Mouse (Mus musculus) cerebellum, postnatal 4 days (tissue): ENCODE results near the gene 4930407I10Rik.

Experiments
- DNase-seq, 2 experiments: peaks; one replicate each; pipeline ENCODE4 v3.0.0; 2022; ENCODE audit warnings: low spot score in 2 of 2, mixed read lengths in 1 of 2

The 4930407I10Rik gene

DNA sequence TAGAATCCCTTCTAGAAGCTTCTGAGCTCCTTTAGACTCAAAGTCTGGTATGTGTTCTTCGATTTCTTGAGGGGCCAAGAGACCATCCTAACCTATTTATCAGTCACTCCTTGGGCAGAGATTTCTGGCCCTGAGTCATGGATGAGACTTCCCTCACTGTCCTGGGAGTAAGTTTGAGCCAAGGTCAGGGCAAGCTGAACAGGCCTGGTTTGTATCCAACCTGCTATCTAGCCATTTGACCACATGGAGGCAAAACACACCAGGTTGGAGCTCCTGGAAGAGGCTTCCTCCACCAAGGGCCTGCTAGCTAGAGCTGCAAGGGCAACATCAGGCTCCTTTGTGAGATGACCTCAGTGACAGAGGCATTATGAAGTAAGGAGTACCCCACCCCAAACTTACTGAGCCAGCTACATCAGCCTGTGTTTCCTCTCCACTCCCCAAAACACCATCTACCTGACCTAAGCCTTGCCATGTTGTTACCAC lies at the start of gene 4930407I10Rik:
Gene 4930407I10Rik, plus strand, starts transcription at position 433 of the 483 bp plus-strand sequence.
- no peak for DNase-seq

DNA sequence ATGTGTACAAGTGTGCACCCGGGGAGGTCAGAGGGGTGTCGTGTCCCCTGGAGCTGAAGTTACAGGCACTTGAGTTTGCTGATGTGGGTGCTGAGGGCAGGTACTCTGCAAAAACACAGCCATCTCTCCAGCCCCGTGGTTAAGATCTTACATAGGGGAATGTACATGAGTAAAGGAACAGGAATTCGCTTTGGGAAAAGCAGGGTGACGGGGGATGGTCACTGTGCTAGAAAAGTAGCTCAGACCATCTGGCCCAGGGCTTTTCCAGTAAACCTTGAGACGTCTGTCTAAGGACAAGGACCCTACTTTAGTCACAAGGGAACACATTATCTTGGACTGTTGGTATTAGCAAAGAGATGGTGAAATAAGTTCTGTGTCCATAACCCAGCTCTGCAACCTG lies 47.0 kb upstream of the 4930407I10Rik start:
- DNase-seq: no peak

DNA sequence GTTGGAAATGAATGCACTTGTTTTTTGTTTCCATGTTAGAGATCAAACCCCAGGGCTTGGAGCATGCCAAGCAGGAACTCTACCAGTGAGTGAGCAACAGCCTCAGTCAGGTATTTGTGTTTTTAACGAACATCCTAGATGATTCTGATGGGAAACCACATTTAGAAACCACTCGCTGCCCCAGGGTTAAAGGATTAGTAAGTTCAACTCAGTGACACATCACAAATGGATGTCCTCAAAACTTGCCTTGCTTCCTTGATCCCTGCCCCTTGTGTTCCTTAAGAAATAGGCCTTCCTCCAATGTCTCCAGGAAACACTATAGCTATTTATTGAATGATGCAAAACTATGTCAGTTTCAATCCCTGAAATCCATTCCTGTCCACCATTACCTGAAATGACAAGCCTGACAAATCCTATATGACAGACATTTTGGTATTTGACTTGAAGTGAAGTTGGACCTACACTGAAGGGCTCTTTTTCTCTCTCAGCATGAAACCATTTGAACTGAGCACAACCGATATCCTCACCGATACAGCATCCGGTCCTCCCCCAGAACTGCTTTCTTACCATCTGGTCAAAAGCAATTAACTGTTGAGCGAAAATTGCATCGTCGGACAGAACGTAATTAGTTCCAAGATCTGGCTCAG lies 44.1 kb upstream of the 4930407I10Rik start:
- no peak for DNase-seq

DNA sequence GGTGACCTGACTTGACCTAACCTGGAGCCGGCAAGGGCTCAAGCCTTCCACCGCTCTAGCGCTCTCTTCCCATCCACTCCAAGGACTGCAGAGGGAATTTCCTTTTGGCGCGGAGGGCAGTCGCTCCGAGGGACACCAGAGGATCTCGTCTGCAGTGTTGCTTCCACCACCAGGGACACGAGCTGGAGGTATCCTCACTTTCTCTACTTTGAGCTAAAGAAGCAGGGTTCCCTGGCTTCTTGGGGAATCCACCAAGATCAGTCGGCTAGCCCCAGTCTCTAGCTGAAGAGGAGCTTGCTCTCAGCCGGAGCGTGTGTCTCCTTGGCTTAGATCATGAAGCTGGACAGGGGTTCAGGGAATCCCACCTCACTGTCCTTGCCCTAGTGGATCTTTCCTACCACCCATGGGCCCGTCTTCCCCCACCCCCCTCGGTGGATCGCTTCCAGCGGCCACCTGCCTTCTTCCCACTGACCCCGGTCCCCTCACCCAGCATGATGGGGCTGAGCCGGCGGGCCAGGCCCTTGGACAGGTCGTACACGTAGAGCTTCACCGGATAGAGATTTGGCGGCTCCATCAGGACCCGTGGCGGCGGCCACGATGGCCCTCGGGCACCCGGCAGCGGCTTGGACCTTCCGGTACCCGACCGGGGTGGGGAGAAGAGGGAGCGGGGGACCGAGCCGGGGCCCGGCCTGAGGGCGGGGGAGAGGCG lies 43.4 kb upstream of the 4930407I10Rik start:
- DNase-seq: peak in 1 of 2 experiments; percentile 29

DNA sequence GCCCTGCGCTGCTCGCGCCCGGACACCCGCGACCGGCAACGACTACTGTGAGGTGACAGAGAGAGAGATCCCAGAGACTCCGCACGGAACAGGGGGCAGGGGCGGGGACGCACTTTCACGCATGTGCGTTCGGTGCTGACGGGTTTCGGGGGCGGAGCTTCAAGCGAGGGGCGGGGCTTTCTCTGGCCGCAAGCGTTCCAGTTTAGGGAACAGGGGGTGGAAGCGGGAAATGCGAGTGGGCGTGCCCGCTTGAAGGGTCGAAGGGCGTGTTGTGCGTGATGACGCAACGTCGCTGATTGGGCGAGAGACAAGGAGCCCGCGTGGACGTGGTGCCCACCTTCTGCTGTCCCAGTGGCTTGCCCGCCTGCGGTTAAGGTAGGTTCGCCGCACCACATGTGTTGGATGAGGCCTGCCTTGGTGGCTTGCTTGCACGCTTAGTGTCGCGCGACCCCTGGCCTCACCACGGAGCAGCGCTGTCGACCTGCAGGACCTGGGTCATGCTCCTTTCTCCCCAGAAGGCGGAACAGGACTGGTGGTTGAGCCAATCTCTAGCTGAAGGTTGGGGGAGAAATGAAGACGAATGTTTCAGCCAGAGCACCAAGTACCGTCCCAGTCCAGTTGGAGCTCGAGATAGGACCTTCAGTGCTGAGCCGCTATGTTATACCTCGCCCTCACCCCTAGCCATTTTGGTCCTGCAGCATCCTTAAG lies 42.7 kb upstream of the 4930407I10Rik start:
- DNase-seq: peak; percentile 99

DNA sequence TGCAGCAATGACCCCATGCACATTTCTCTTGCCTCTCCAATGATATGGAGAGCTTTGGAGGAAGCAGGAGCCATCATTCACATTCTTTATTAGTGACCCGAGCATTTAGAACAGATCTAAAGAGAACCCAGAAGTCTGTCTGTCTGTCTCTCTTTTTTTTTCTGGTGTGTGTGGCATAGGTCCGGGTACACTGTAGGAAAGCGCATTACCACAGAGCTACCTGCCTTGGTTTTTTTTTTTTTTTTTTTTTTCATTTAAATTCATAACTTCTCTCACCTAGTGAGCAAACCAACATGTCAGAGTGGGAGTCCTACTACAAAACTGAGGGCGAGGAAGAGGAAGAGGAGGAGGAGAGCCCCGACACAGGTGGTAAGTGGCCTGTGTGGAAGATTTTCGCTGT lies 42.1 kb upstream of the 4930407I10Rik start:
- no peak for DNase-seq

DNA sequence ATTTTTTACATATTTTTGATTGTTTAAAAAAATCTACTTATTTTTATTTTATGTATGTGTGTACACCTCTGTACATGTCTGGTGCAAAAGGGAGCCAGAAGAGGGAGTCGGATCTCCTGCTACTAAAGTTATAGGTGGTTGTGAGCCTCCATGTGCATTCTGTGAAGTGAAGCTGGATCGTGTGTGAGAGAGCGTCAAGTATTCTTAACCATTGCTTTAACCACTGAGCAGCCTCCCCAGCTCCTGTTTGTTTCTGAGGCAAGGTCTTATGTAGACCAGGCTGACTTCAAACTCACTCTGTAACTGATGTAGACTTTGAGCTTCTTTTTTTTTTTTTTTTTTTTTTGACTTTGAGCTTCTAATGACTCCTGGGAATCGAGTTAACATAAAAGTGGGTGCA lies 41.5 kb upstream of the 4930407I10Rik start:
- DNase-seq: no peak

DNA sequence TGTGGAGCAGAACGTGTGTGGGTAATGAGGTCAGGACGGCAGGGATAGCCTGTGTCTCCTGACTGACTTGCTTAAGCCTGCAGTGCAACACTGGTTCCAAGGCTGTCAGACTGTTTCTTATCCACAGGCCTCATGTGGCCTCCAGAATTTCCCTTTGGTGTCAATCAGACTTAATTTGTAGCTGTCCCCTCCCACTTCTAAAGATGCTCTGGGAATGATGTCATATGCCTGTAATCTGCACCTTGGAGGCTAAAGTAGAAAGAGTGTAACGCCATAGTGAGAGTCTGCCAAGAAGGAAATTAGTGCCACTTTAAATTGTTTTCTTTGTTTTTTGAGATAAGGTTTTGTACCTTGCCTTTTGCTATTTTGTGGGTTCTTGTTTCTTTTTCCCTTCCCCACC lies 39.7 kb upstream of the 4930407I10Rik start:
- DNase-seq: no peak

DNA sequence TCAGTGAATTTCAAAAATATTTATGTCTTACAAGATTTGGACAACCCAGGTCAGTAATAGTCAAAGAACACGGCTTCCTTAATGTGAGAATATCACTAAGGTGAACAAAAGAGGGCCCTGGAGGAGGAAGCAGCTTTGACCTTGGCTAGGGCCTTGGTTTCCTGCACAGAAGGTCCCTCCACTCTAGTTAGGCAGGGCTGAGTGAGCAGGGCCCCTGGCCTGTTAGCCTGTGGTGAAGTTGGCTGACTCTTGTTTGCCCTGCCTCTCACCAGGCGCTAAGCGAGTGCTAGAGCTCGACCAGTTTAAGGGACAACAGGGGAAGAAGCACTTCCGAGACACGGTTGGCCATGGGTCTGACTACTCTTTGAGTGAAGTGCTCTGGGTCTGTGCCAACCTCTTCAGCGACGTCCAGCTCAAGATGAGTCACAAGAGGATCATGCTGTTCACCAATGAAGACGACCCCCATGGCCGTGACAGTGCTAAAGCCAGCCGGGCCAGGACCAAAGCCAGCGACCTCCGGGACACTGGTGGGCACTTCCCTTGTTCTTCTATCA lies 36.3 kb upstream of the 4930407I10Rik start:
- no peak for DNase-seq

DNA sequence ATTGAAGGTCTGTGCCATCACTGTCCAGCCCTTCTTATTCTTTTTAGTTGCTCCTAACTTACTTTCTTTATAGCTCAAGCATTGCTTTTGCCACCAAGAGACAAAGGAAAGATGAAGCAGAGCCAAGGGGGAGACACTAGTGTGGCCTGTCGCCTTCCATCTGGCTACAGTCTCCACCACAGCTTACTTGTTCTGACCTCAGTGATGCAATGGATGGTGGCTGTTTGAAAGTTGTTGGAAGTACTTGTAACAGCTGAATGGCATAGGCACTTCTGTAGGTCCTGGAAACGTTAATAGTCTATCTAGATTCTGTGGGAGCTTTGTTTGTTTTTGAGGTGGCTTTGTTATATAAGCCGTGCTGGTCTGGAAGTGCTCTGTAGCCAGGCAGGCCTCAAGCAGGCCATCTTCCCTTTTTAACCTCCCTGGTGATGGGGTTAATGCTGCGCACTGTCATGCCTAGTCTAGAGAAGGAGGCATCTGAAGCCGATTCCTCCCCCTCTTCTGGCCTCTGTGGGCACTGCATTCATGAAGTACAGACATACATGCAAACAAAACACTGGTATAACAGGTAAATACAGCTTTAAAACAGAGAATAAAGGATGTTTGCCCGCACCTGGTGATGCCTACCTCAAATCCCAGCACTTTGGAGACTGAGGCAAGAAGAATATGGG lies 34.9 kb upstream of the 4930407I10Rik start:
- DNase-seq: no peak

DNA sequence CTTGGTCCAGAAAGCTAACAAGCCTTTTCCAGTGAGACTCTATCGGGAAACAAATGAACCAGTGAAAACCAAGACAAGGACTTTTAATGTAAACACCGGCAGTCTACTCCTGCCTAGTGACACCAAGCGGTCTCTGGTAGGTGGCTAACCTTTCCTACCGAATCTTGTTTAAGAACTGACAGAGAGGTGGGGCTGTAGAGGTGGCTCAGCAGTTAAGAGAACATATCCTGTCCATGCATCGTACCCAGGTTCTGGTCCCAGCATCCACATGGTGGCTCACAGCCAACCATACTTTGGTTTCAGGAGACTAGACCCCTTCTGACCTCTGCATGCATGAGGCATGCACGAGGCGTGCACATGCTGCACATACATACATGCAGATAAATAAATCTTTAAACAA lies 31.7 kb upstream of the 4930407I10Rik start:
- no peak for DNase-seq

DNA sequence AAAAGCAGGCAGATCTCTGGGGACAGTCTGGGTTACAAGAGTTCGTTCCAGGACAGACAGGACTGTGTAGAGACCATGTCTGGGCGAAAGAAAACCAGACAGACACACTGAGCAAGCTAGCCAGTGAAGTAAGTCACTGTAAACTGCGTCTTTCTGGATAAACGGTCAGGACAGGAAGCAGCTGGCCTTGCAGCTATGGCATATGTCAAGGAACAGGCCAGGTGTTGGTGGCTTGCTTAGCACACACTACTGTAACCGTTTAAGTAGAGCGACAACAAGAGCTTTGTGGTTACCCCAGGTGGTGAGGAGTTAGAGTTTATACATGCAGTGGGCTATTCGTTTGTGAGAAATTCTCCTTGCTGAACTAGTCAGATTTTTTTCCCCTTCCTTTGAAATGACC lies 31.2 kb upstream of the 4930407I10Rik start:
- no peak for DNase-seq

DNA sequence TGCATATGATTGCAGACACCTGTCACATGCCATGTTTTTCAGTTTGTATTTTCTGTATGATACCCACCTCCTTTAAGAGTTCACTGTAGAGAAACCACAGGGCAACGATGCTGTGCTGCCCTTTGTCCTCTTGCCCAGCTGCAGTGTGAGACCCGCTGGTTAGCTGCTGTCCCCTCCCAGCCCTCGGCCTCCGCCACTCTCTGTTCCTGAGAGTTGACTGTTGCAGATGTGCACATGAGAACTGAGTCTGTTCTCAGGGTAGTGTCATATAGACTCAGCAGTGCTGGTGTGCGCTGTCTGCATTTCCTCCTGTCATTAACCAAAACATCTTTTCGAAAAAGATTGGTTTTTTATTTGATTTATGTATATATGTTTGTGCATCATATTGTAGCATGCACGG lies 26.6 kb upstream of the 4930407I10Rik start:
- DNase-seq: no peak

DNA sequence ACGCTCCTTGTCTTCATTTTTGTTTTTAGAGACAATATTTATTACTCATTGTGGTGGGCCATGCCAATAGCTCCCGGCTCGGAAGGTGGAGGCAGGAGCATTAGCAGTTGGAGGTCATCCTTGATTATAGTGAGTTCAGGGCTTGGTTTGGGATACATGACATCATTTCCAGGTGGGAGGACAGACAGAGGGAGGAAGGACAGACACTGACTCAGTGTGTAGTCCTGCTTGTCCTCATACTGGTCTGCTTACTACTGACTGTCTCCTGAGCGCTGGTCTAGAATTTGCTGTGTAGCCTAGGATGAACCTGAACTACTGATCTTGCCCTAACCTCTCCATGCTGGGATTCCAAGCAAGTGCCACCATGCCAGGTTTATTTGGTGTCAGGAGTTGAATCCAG lies 25.2 kb upstream of the 4930407I10Rik start, which contains the start of gene Desi1:
Gene Desi1, minus strand, starts transcription at position 101 of the 400 bp plus-strand sequence.
- no peak for DNase-seq

DNA sequence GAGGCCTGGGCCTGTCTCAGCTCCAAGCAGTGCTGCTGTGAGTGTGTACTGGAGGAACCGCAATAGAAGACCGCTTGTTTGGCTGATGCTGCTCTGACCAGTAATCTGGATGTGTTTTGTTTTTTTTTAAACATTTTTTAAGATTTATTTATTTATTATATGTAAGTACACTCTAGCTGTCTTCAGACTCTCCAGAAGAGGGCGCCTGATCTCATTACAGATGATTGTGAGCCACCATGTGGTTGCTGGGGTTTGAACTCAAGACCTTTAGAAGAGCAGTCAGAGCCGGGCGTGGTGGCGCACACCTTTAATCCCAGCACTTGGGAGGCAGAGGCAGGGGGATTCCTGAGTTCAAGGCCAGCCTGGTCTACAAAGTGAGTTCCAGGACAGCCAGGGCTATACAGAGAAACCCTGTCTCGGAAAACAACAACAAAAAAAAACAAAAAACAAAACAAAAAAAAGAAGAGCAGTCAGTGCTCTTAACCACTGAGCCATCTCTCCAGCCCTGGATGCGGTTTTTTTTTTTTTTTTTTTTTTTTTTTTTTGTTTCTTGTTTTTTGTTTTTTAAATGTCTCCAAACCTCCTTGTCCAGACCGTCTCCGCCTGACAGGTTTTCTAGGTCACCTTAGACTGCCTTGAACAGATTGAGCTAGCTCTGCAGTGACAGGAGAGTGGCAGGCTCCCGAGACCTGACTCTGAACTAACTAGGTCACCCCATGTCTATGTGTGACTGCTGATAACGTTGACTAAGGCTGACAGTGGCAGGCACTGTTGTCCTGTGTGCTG lies 22.9 kb upstream of the 4930407I10Rik start:
- DNase-seq: no peak

DNA sequence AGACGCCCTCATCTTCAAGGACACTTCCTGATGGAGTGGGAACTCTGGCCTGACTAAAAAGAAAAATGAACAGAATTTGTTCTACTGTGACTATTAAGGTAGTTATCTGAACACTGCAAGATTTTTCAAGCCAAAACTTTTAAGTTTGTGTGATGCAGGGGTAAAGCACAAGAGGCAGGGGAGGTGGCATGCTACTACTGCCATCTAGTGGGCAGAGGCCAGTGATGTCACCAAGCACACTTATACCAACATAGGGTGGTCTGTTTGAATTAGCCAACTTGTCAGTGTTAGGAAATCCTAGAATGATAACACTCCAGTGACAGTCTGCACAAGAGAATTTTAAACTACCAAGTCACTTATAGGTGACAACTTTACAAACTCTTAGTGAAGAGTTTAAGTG lies 18.3 kb upstream of the 4930407I10Rik start:
- DNase-seq: peak in 1 of 2 experiments; percentile 44

DNA sequence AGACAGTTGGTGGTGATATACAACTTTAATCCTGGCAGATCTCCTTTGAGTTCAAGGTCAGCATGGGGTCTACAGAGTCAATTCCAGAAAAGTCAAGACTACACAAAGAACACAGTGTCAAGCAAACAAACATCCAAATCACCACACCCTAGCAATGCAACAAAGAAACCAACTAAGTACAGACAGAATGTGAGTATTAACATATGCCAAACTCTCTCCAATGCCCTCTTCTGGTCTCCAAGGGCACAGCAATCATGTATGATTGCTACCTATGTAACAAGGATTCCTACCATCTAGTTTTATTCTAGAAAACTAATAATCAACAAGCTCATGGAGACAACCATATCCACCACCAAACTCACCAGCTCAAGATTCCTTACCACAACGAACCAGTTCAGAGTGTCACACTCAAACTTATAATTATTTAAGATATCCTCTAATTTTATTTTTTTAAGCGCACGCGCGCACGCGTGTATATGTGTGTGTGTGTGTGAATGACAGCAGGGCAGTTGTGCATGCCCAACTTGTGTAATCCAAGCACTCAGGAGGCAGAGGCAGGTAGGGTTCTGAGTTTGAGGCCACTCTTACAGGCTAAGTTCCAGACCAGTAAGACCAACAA lies 14.7 kb upstream of the 4930407I10Rik start:
- DNase-seq: no peak

DNA sequence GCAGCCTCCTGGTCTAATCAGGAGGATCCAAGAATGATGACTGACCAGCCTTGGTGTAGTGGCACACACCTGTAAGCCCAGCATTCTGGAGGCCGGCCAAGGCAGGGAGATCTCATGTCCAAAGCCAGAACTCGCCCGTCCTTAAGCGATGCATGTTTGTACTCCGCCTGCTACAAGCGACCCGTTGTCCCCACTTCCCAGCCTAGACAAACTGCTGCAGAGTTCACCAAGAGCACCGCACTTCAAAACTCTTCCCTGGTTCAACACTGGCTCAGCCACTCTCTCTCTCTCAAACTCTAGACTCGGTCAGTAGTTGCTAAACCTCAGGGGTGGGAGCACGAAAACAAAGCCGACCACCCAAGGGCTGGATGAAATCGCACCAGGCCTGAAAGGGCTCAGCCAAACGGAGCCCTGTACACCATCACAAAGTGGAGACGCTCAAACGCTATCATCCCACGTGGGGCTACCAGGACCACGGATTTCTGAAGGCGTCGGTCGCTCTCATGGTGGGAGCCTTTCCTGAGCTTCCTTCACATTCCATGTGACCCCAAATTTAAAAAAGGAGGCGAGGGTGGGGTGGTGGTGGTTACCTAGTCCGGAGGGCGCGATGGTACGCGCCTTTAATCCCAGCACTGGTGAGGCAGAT lies 12.6 kb upstream of the 4930407I10Rik start:
- no peak for DNase-seq

DNA sequence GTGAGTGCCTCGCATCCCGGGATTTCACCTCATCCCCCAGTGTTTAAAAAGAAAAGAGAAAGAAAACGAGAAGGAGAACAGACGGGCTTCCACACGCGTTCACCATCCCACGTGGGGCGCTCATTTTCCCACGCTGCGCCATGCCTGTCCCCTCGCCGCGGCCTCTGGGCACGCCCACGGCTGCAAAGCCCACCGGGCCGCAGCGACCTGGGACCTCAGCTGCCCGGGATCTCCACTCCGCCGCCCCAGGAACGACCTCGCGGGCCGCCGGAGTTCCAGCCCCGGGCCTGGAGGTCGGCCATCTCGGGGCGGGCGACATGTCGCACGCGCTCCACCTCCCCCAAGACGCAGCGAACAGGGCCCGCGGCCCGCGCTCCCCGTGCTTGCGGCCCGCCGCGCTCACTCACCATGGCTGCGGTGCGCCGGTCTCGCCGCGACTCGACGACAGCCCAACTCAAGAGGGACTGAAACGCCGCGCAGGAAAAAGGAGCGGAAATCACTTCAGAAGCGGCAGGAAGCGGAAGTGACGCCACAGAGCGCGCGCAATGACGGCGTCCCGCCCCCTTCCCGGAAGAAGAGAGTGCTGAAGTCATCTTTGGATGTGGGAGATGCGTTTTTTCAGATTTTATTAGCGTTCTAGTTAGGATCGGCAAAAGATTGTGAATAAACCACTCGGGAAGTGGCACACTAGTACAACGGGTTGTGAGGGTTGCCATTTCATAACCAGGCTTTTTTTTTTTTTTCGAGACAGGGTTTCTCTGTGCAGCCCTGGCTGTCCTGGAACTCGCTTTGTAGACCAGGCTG lies 11.7 kb upstream of the 4930407I10Rik start, which contains the start of gene Snu13:
Gene Snu13, minus strand, starts transcription at position 519 of the 804 bp plus-strand sequence.
- DNase-seq: peak; percentile 85 to 91
